Mouse (Mus musculus) hindbrain, embryonic 11.5 days (tissue): Measurements from ENCODE around the gene Tchp. TPM values are rescaled to one million over a fixed set of nuclear protein-coding genes. Genes with fewer than 3 reads are reported as not detected.

Experiments
- ATAC-seq: fragments of 200-750 bp; cut with Nextera tagmentation; 2 replicates; pipeline ENCODE4 v1.8.0; 2017; ENCODE audit warnings: mild to moderate bottlenecking, moderate TSS enrichment, moderate library complexity; ENCODE audit not compliant: low FRiP score
- DNase-seq: peaks from one replicate; pipeline ENCODE4 v3.0.0-alpha.2; 2015; ENCODE audit warnings: low spot score
- H3K27ac ChIP-seq: fragments of 300-500 bp; sonication (generic); 2 replicates; pipeline ENCODE4 v1.5.1; 2014; ENCODE audit warnings: mild to moderate bottlenecking, low read depth, low read length
- H3K27me3 ChIP-seq: fragments of 300-500 bp; sonication (generic); 2 replicates; pipeline ENCODE4 v1.6.1; 2014; ENCODE audit warnings: mild to moderate bottlenecking, low read length, moderate library complexity, mixed read lengths; ENCODE audit not compliant: control insufficient read depth, insufficient read depth
- H3K36me3 ChIP-seq: fragments of 300-500 bp; sonication (generic); 2 replicates; pipeline ENCODE4 v1.6.1; 2014; ENCODE audit warnings: mild to moderate bottlenecking, low read length, moderate library complexity, mixed read lengths; ENCODE audit not compliant: control insufficient read depth, insufficient read depth
- H3K4me1 ChIP-seq: fragments of 300-500 bp; sonication (generic); replicated peaks from 2 replicates; pipeline ENCODE4 v1.6.1; 2014; ENCODE audit warnings: low read length, mixed read lengths; ENCODE audit not compliant: control insufficient read depth, insufficient read depth
- H3K4me2 ChIP-seq: fragments of 300-500 bp; sonication (generic); replicated peaks from 2 replicates; pipeline ENCODE4 v1.6.1; 2014; ENCODE audit warnings: mild to moderate bottlenecking, low read depth, low read length
- H3K4me3 ChIP-seq: fragments of 300-500 bp; sonication (generic); 2 replicates; pipeline ENCODE4 v1.5.1; 2014; ENCODE audit warnings: low read depth, low read length
- H3K9ac ChIP-seq: fragments of 300-500 bp; sonication (generic); 2 replicates; pipeline ENCODE4 v1.6.1; 2014; ENCODE audit warnings: low read depth, low read length
- H3K9me3 ChIP-seq: fragments of 300-500 bp; sonication (generic); 2 replicates; pipeline ENCODE4 v1.6.1; 2016; ENCODE audit warnings: low read length; ENCODE audit not compliant: control insufficient read depth
- WGBS: fragments of 180-500 bp; shearing (Covaris S2); extraction: QIAGEN DNeasy Blood & Tissue Kit; methylation state at CpG from one replicate; pipeline ENCODE4 v1.1.7; 2014; 5-methylcytosine and 5-hydroxymethylcytosine counted together
- polyA plus RNA-seq: library from polyadenylated mRNA; unstranded; fragments of >200 nt; fragmentation: Nextera tagmentation; extraction: Ambion mirVana; gene quantifications from 2 replicates; pipeline ENCODE4 v1.2.1, GENCODE M21; 2014

Tchp gene
- polyA plus RNA-seq, 1 experiment from 2014 or later = 15.8 TPM

- 87% methylated on average over 21 of the region's 21 CpGs for WGBS
- Histone ChIP-seq H3K9me3 (no peaks in the 10 kb centered on the region), H3K4me1 (no peaks in the 10 kb centered on the region), H3K36me3 (peaks cover 7% of the 10 kb centered on the region), H3K4me2 (no peak overlapping the region), H3K9ac (no peak overlapping the region), H3K27ac (no peak overlapping the region), H3K27me3 (no peaks in the 10 kb centered on the region), H3K4me3 (no peak overlapping the region)
- DNase-seq (no peak), ATAC-seq (no peak)
Observed at GRCm38 (mm10) chr5:114737090-114737887, 29.7 kb downstream of the Tchp start.

GRCm38 (mm10) chr5:114738707-114739241, 31.2 kb downstream of the Tchp start:
- Histone ChIP-seq H3K9ac (no peak overlapping the region), H3K27me3 (no peaks in the 10 kb centered on the region), H3K4me3 (no peak overlapping the region), H3K36me3 (peaks cover 7% of the 10 kb centered on the region), H3K9me3 (no peaks in the 10 kb centered on the region), H3K27ac (no peak overlapping the region), H3K4me1 (no peaks in the 10 kb centered on the region), H3K4me2 (no peak overlapping the region)
- DNase-seq = no peak
- 82% methylated on average over 12 of the region's 12 CpGs for WGBS
- ATAC-seq = no peak

- 78% methylated on average over 4 of the region's 4 CpGs for WGBS
Observed at GRCm38 (mm10) chr5:114740595-114740994, 33.0 kb downstream of the Tchp start.

GRCm38 (mm10) chr5:114742572-114742971, 35.0 kb downstream of the Tchp start:
- no peak overlapping the region for H3K4me3 ChIP-seq
- H3K9me3 ChIP-seq = no peaks in the 10 kb centered on the region
- no peaks in the 10 kb centered on the region for H3K27me3 ChIP-seq
- H3K36me3 ChIP-seq = peaks cover 12% of the 10 kb centered on the region
- WGBS = 92% methylated on average over 10 of the region's 10 CpGs
- no peak overlapping the region for H3K27ac ChIP-seq
- H3K9ac ChIP-seq = no peak overlapping the region
- ATAC-seq (no peak), DNase-seq (no peak)
- no peak overlapping the region for H3K4me2 ChIP-seq
- H3K4me1 ChIP-seq = no peaks in the 10 kb centered on the region

More at GRCm38 (mm10) chr5:114740595-114740994, 33.0 kb downstream of the Tchp start:
- no peak overlapping the region for H3K4me3 ChIP-seq
- no peak for ATAC-seq
- no peaks in the 10 kb centered on the region for H3K4me1 ChIP-seq
- H3K27ac ChIP-seq = no peak overlapping the region
- no peaks in the 10 kb centered on the region for H3K9me3 ChIP-seq
- no peaks in the 10 kb centered on the region for H3K27me3 ChIP-seq
- H3K36me3 ChIP-seq = peaks cover 16% of the 10 kb centered on the region
- H3K4me2 ChIP-seq = no peak overlapping the region
- DNase-seq = no peak
- no peak overlapping the region for H3K9ac ChIP-seq

- ATAC-seq (no peak), DNase-seq (no peak)
- Histone ChIP-seq H3K4me3 (no peak overlapping the region), H3K27me3 (no peaks in the 10 kb centered on the region), H3K36me3 (peaks cover 12% of the 10 kb centered on the region), H3K4me2 (no peak overlapping the region), H3K9me3 (no peaks in the 10 kb centered on the region), H3K9ac (no peak overlapping the region), H3K27ac (no peak overlapping the region), H3K4me1 (no peaks in the 10 kb centered on the region)
- WGBS = 94% methylated on average over 13 of the region's 13 CpGs
Observed at GRCm38 (mm10) chr5:114742998-114743696, 35.6 kb downstream of the Tchp start.

GRCm38 (mm10) chr5:114743697-114744090, 36.1 kb downstream of the Tchp start:
- peaks cover 12% of the 10 kb centered on the region for H3K36me3 ChIP-seq
- no peak overlapping the region for H3K4me2 ChIP-seq
- DNase-seq = no peak
- no peak overlapping the region for H3K9ac ChIP-seq
- no peaks in the 10 kb centered on the region for H3K27me3 ChIP-seq
- no peak overlapping the region for H3K27ac ChIP-seq
- WGBS = 96% methylated on average over 8 of the region's 8 CpGs
- no peak overlapping the region for H3K4me3 ChIP-seq
- ATAC-seq = no peak
- H3K9me3 ChIP-seq = no peaks in the 10 kb centered on the region
- no peaks in the 10 kb centered on the region for H3K4me1 ChIP-seq

DNA sequence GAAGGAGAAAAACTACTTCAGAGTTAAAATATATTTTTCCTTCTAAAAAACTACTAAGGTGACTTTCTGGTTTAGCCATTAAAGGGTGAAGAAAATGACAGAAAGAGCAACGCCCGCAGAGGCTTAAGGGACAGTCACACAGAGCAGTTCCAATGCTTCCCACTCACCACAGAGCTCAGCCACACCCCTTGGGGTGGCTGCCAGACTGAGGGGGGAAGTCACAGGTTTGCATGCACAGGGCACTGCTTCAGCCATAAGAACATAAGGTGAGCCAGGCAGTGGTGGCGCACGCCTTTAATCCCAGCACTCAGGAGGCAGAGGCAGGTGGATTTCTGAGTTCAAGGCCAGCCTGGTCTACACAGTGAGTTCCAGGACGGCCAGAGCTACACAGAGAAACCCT, 38.0 kb downstream of the Tchp start:
- Histone ChIP-seq H3K27ac (no peak overlapping the region), H3K9ac (no peak overlapping the region), H3K4me3 (no peak overlapping the region), H3K9me3 (no peaks in the 10 kb centered on the region), H3K27me3 (no peaks in the 10 kb centered on the region), H3K36me3 (peaks cover 9% of the 10 kb centered on the region), H3K4me1 (no peaks in the 10 kb centered on the region), H3K4me2 (no peak overlapping the region)
- DNase-seq (no peak), ATAC-seq (no peak)
- WGBS = 97% methylated on average over 5 of the region's 5 CpGs

DNA sequence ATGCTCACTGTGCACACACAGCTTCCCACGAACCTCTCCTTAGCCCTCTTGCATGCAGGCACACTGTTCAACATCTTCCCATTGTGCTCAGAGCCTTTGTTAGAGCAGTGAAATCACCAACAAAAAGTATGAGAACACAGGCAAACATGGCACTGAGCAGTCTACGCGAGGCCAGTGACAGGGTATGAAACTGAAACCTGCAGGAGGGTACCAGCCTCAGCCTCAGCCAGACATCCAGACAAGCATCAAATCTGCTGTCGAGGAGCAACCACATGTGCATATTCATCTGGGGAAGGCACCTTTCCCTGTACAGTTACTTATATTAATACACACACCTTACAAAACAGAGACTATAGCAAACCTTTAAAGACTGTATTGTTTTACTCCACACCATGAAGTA, 39.3 kb downstream of the Tchp start:
- Histone ChIP-seq H3K27me3 (no peaks in the 10 kb centered on the region), H3K4me2 (no peak overlapping the region), H3K4me1 (no peaks in the 10 kb centered on the region), H3K4me3 (no peak overlapping the region), H3K27ac (no peak overlapping the region), H3K9me3 (no peaks in the 10 kb centered on the region), H3K9ac (no peak overlapping the region), H3K36me3 (peaks cover 12% of the 10 kb centered on the region)
- 91% methylated on average over 4 of the region's 4 CpGs for WGBS
- DNase-seq = no peak
- no peak for ATAC-seq
